Mouse (Mus musculus) midbrain, embryonic 16.5 days (tissue): Measurements from ENCODE around the gene Naa16. TPM values are rescaled to one million over a fixed set of nuclear protein-coding genes. Genes with fewer than 3 reads are reported as not detected.
A peak's percentile ranks its signal among the peaks of the same experiment; 100 is the strongest.

ENCODE experiments used
- ATAC-seq: fragments of 200-750 bp; cut with Nextera tagmentation; 2 replicates; pipeline ENCODE4 v1.8.0; 2017; ENCODE audit warnings: moderate TSS enrichment
- H3K27ac ChIP-seq: fragments of 300-500 bp; sonication (generic); 2 replicates; pipeline ENCODE4 v1.5.1; 2014; ENCODE audit warnings: mild to moderate bottlenecking, low read length, mixed read lengths
- H3K27me3 ChIP-seq: fragments of 300-500 bp; sonication (generic); 2 replicates; pipeline ENCODE4 v1.6.1; 2014; ENCODE audit warnings: low read depth, low read length, mixed read lengths; ENCODE audit not compliant: control insufficient read depth, insufficient read depth
- H3K36me3 ChIP-seq: fragments of 300-500 bp; sonication (generic); 2 replicates; pipeline ENCODE4 v1.6.1; 2014; ENCODE audit warnings: mild to moderate bottlenecking, low read length, moderate library complexity, mixed read lengths; ENCODE audit not compliant: control insufficient read depth, insufficient read depth
- H3K4me1 ChIP-seq: fragments of 300-500 bp; sonication (generic); 2 replicates; pipeline ENCODE4 v1.6.1; 2014; ENCODE audit warnings: mild to moderate bottlenecking, low read length, mixed read lengths; ENCODE audit not compliant: control insufficient read depth, insufficient read depth
- H3K4me2 ChIP-seq: fragments of 300-500 bp; sonication (generic); 2 replicates; pipeline ENCODE4 v1.6.1; 2014; ENCODE audit warnings: mild to moderate bottlenecking, low read length, mixed read lengths
- H3K4me3 ChIP-seq: fragments of 300-500 bp; sonication (generic); 2 replicates; pipeline ENCODE4 v1.5.1; 2014; ENCODE audit warnings: low read depth, mild to moderate bottlenecking, low read length, moderate library complexity, mixed read lengths
- H3K9ac ChIP-seq: fragments of 300-500 bp; sonication (generic); 2 replicates; pipeline ENCODE4 v1.6.1; 2014; ENCODE audit warnings: low read depth, low read length, mixed read lengths
- H3K9me3 ChIP-seq: fragments of 300-500 bp; sonication (generic); replicated peaks from 2 replicates; pipeline ENCODE4 v1.6.1; 2014; ENCODE audit warnings: mild to moderate bottlenecking, low read length, mixed read lengths; ENCODE audit not compliant: control insufficient read depth, poor library complexity, severe bottlenecking
- WGBS: fragments of 180-500 bp; shearing (Covaris S2); extraction: QIAGEN DNeasy Blood & Tissue Kit; methylation state at CpG from one replicate; pipeline ENCODE4 v1.1.7; 2014; 5-methylcytosine and 5-hydroxymethylcytosine counted together
- polyA plus RNA-seq: library from polyadenylated mRNA; unstranded; fragments of >200 nt; fragmentation: Nextera tagmentation; extraction: Ambion mirVana; gene quantifications from 2 replicates; pipeline ENCODE4 v1.2.1, GENCODE M21; 2015

Naa16 gene
- polyA plus RNA-seq, 1 experiment from 2014 or later = 17.1 TPM

GRCm38 (mm10) chr14:79315877-79316276 lies 74.7 kb downstream of the Naa16 start:
- Histone ChIP-seq H3K4me3 (no peak overlapping the region), H3K27ac (no peak overlapping the region), H3K4me1 (no peaks in the 10 kb centered on the region), H3K9me3 (no peaks in the 10 kb centered on the region), H3K4me2 (no peak overlapping the region), H3K9ac (no peak overlapping the region), H3K36me3 (no peaks in the 10 kb centered on the region), H3K27me3 (no peaks in the 10 kb centered on the region)
- 72% methylated on average over 7 of the region's 7 CpGs for WGBS
- ATAC-seq = peak; percentile 47; the same call in 1 of the 2 replicates

GRCm38 (mm10) chr14:79314245-79315010 lies 76.2 kb downstream of the Naa16 start:
- H3K9me3 ChIP-seq = no peaks in the 10 kb centered on the region
- H3K36me3 ChIP-seq = no peaks in the 10 kb centered on the region
- H3K4me2 ChIP-seq = no peak overlapping the region
- no peak overlapping the region for H3K4me3 ChIP-seq
- ATAC-seq = no peak
- H3K27ac ChIP-seq = peak overlapping the region; percentile 9; the same call in 1 of the 2 replicates
- WGBS = 80% methylated on average over 12 of the region's 12 CpGs
- H3K27me3 ChIP-seq = no peaks in the 10 kb centered on the region
- no peak overlapping the region for H3K9ac ChIP-seq
- H3K4me1 ChIP-seq = no peaks in the 10 kb centered on the region

- no peaks in the 10 kb centered on the region for H3K36me3 ChIP-seq
- no peak overlapping the region for H3K4me2 ChIP-seq
- peak; percentile 21 for ATAC-seq
- H3K27me3 ChIP-seq = no peaks in the 10 kb centered on the region
- no peak overlapping the region for H3K4me3 ChIP-seq
- H3K9ac ChIP-seq = no peak overlapping the region
- H3K9me3 ChIP-seq = no peaks in the 10 kb centered on the region
- peak overlapping the region; percentile 8; the same call in 1 of the 2 replicates for H3K27ac ChIP-seq
- H3K4me1 ChIP-seq = no peaks in the 10 kb centered on the region
- 53% methylated on average over 8 of the region's 8 CpGs for WGBS
Measured at GRCm38 (mm10) chr14:79313439-79314175, 77.0 kb downstream of the Naa16 start.

- no peak overlapping the region for H3K9ac ChIP-seq
- no peak overlapping the region for H3K27ac ChIP-seq
- WGBS = 80% methylated on average over 4 of the region's 4 CpGs
- no peaks in the 10 kb centered on the region for H3K27me3 ChIP-seq
- no peaks in the 10 kb centered on the region for H3K4me1 ChIP-seq
- H3K36me3 ChIP-seq = no peaks in the 10 kb centered on the region
- no peak overlapping the region for H3K4me2 ChIP-seq
- H3K9me3 ChIP-seq = no peaks in the 10 kb centered on the region
- ATAC-seq = no peak
- H3K4me3 ChIP-seq = no peak overlapping the region
Measured at GRCm38 (mm10) chr14:79312719-79313118, 77.9 kb downstream of the Naa16 start.

- no peak overlapping the region for H3K27ac ChIP-seq
- no peaks in the 10 kb centered on the region for H3K36me3 ChIP-seq
- H3K4me2 ChIP-seq = no peak overlapping the region
- H3K4me3 ChIP-seq = no peak overlapping the region
- WGBS = 52% methylated on average over 4 of the region's 4 CpGs
- H3K27me3 ChIP-seq = no peaks in the 10 kb centered on the region
- ATAC-seq = no peak
- no peaks in the 10 kb centered on the region for H3K4me1 ChIP-seq
- H3K9me3 ChIP-seq = no peaks in the 10 kb centered on the region
- H3K9ac ChIP-seq = no peak overlapping the region
Measured at GRCm38 (mm10) chr14:79311918-79312454, 78.6 kb downstream of the Naa16 start.

- Histone ChIP-seq H3K4me2 (no peak overlapping the region), H3K9ac (no peak overlapping the region), H3K4me1 (no peaks in the 10 kb centered on the region), H3K27ac (no peak overlapping the region), H3K36me3 (no peaks in the 10 kb centered on the region), H3K4me3 (no peak overlapping the region), H3K27me3 (no peaks in the 10 kb centered on the region), H3K9me3 (no peaks in the 10 kb centered on the region; the same call in 1 of the 2 replicates)
- WGBS = 58% methylated on average over 4 of the region's 4 CpGs
- no peak for ATAC-seq
Measured at GRCm38 (mm10) chr14:79309115-79309514, 81.5 kb downstream of the Naa16 start.

GRCm38 (mm10) chr14:79308364-79308763 lies 82.2 kb downstream of the Naa16 start:
- 7% methylated on average over 4 of the region's 4 CpGs for WGBS
- no peak overlapping the region for H3K4me3 ChIP-seq
- no peaks in the 10 kb centered on the region; the same call in 1 of the 2 replicates for H3K9me3 ChIP-seq
- H3K4me2 ChIP-seq = no peak overlapping the region
- H3K4me1 ChIP-seq = no peaks in the 10 kb centered on the region
- no peaks in the 10 kb centered on the region for H3K27me3 ChIP-seq
- no peaks in the 10 kb centered on the region for H3K36me3 ChIP-seq
- no peak overlapping the region for H3K9ac ChIP-seq
- H3K27ac ChIP-seq = no peak overlapping the region
- peak; percentile 8; the same call in 1 of the 2 replicates for ATAC-seq

- H3K4me1 ChIP-seq = no peaks in the 10 kb centered on the region
- no peaks in the 10 kb centered on the region for H3K36me3 ChIP-seq
- no peak for ATAC-seq
- H3K4me2 ChIP-seq = no peak overlapping the region
- H3K4me3 ChIP-seq = no peak overlapping the region
- no peaks in the 10 kb centered on the region for H3K27me3 ChIP-seq
- no peaks in the 10 kb centered on the region; the same call in 1 of the 2 replicates for H3K9me3 ChIP-seq
- WGBS = 50% methylated on average over 5 of the region's 5 CpGs
- no peak overlapping the region for H3K27ac ChIP-seq
- no peak overlapping the region for H3K9ac ChIP-seq
Measured at GRCm38 (mm10) chr14:79307908-79308307, 82.7 kb downstream of the Naa16 start.

- no peak overlapping the region for H3K9ac ChIP-seq
- no peaks in the 10 kb centered on the region for H3K27me3 ChIP-seq
- H3K9me3 ChIP-seq = no peaks in the 10 kb centered on the region; the same call in 1 of the 2 replicates
- H3K4me3 ChIP-seq = no peak overlapping the region
- H3K36me3 ChIP-seq = no peaks in the 10 kb centered on the region
- WGBS = 87% methylated on average over 7 of the region's 7 CpGs
- H3K27ac ChIP-seq = no peak overlapping the region
- H3K4me2 ChIP-seq = no peak overlapping the region
- ATAC-seq = no peak
- H3K4me1 ChIP-seq = no peaks in the 10 kb centered on the region
Measured at GRCm38 (mm10) chr14:79307138-79307537, 83.4 kb downstream of the Naa16 start.
